Mouse (Mus musculus) right cerebral cortex, postnatal 25 days (tissue): Measurements from ENCODE around the gene Kpna6.

Experiments
- DNase-seq: peaks from one replicate; pipeline ENCODE4 v3.0.0; 2022

Gene Kpna6

DNA sequence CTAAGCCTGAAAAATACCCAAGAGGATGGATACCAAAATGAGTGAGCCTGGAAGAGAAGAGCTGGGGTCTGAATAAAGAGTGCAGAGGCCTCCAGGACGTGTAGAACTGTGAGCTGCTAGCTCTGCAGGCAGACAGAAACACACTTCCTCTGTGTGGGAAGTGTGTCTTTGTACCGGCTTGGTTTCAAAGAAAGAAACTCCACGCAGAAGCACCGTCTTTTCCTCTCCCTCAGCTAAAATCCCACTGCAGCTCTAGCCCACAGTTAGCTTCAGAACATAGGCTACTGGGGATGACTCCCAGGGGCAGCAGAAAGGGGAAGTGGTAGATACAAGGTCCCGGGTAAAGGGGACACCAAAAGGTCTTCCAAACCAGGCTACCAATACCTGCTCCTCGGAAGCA, 27.4 kb downstream of the Kpna6 start:
- no peak for DNase-seq

DNA sequence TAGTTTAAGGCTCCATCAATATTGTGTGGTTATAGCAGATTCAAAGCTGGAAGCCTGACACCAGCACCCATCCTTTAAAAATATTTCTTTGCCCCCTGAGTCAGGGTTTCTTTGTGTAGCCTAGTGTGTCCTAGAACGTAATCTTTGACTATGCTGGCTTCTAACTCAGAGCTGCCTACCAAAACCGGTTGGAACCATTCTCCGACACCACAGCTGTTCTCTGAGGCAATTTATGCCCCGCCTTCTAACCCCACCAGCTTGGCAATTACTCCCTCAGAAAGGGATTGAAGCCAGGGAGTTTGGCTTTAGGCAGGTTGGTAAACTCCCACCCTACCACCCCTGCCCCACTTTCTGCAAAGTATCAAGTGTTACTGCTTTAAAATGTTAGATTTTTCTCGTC, 30.8 kb downstream of the Kpna6 start:
- no peak for DNase-seq

DNA sequence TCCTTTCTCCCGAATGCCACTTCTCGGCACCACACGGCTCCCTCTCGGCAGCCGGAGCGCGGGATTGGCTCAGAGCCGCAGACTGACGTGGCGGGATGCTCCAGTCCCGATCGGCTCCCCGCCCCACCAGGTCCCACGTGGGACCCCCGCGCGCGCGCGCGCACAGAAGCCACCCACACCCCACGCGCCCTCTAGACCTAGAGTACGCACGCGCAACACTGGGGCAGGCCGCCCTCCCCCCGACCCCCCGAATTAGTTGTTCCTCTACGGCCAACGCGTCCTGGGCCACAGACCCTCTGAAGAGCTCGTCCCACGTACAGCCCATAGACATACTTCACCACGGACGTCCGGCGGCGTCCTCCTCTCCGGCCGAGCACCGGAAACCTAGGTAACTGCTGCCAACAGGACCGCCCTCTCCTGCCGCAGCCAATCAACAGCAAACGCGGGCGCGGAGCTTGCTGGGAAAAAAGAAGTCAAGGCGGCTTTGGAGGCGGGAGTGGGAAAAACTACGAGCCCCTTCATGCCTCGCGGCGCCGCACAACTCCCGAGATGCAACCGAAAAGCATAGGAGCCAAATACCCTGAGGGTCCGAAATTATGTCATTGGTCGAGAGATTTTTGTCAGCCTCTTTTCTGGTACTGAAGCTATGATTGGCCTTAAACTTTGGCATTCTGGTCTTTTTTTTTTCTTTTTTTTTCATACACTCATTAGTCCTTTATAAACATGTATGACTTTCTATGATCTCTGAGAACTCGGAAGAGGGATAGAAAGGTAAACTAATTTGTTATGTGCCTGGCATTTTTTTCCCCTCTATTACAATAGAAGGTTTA, 31.7 kb downstream of the Kpna6 start, which contains the start of gene Txlna:
TSS of gene Txlna (minus strand) at position 428 of the 830 bp plus-strand sequence.
- peak; percentile 96 for DNase-seq

DNA sequence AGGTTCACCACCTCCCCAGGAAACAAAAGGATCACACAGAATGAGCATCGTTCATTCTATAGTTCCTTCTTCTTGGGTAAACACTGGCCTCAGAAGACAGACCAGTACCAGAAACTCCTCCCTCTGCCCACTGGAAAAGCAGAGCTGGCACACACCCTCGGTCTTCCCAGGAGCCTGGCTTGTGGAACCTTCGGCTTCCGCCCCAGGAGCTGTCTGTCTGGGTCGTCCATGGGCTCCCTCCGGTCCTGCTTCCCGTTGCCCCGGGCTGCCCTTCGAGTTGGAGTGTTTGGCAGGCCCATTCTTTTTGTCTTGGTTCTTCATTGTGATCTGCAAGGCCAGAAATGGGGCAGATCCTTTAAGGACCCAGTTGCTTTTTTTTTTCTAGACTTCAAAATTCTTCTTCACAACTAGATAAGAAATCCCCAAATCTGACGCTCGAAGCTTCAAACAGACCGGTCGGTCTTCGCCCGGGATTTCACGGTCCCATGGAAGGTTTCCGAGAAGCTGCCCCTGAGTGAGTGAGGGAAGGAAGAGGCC, 32.4 kb downstream of the Kpna6 start:
- DNase-seq, result no peak

DNA sequence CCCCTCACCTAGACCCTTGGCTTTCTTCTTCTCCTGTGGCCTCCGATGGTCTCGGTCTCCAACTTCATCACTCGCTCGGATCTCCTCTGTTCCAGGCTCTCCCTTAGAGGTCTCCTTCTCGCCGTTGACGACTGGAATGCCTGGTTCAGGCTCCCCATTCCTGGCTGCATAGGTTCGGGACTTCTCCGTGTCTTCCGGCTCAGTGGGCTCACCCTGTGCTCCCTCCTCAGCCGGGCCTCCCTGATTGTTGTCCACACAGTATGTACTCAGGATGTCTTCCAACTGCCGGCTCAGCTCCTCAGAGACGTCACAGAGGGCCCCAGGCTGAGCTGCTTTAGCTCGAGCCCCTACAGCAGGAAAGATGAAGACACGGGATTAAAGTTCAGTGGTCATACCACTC, 33.3 kb downstream of the Kpna6 start:
- no peak for DNase-seq

DNA sequence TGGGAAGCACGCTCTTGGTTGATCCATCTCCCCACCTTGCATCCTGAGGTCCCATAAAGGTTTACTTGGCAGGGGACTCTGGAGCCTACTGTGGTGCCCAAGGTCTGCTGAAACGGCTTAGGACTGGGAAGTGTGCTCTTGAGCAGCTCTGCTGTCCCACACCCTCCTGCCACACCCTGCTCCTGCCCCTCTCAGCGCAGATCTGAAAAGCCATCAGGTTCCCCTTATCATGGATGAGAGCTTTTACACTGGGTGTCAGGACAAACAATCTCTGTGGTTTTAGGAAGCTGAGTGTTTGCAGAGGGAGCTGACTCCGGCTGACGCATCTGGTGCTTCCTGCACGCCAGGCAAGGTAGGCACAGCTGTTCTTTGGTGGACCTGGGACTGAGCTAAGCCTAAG, 38.7 kb downstream of the Kpna6 start:
- DNase-seq, result no peak

DNA sequence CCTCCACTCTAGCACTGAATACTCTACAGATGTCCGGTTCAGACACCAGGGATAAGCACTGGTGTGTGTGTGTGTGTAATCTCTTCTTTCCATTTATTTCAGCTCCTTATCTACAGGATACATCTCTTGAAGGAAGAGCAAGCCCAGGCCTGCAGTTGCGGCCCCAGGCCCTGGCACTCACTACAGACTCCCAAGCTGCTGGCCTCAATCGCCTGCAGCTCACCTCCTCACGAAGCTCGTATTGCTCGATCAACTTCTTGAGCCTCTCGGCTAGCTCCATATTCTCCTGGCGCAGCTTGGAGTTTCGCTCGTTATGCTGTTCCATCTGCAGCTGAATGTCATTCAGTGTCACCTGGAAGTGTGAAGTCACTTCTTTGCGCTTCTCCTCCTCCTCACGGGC, 40.7 kb downstream of the Kpna6 start:
- no peak for DNase-seq

DNA sequence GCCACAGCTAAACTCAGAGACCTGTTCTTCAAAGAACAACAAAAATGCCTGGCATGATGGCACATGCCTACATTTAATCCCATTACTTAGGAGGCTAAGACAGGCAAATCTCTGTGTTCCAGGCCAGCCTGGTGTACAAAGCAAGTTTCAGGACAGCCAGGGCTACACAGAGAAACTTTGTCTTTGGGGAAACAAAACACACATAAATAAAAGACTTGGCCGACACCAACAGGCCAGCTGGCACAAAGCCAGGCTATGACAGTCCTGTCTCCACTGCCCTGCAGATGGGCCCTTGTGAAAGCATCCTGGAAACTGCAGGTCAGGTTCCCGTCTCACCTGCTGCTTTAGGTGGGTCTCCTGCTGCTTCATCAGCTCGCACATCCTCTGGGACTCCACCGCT, 41.6 kb downstream of the Kpna6 start:
- no peak for DNase-seq

DNA sequence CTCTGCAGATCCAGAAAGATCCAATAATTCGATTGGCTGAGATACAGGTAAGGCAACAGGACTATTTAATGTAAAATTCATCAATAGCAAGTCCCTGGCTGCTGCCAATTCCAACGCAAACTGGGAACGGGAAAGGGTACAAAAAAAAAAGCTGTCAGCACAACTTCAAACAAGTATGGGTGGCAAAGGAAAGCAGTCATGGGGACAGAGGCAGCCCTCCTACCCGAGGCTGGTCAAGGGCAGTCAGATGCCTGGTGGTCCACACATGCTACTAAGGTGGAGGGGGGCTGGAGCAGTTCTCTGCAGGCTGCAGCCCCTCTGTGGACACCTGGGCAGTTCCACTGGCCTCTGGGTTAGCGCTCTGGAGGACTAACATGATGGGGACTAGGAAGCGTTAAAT, 46.5 kb downstream of the Kpna6 start:
- no peak for DNase-seq

DNA sequence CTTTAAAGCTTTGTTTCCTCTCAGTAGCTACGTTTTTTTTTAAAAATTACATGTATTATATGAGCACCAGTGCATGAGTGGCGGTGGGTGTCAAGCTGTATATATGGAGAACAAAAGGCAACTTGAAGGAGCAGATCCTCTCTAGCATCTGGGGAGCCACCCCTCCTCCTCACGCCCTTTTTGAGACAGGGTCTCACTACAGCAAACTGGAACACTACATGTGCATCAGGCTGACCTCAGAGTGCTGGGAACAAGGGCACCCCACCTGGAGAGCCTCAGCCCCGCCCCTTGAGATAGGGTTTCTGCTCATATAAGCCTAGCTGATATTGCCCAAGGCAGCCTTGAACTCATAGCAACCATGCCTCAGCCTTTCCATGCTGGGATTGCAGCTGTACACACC, 47.1 kb downstream of the Kpna6 start:
- DNase-seq, result no peak

DNA sequence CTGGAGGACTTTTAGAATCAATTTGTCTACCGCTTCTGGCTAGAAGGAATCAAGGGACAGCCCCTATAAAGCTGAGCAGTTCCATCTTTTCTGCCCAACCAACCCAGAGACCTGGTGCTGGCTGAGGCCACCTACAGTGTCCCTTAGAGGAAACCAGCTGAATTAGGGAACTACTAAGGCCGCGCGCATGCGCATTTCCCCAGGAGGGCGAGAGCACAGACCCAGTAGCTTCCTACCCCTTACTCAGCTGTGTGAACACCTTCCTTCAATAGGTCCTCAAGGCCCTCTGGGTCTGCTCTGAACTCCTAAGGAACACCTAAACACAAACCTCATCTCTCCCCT, 47.6 kb downstream of the Kpna6 start:
- no peak for DNase-seq

DNA sequence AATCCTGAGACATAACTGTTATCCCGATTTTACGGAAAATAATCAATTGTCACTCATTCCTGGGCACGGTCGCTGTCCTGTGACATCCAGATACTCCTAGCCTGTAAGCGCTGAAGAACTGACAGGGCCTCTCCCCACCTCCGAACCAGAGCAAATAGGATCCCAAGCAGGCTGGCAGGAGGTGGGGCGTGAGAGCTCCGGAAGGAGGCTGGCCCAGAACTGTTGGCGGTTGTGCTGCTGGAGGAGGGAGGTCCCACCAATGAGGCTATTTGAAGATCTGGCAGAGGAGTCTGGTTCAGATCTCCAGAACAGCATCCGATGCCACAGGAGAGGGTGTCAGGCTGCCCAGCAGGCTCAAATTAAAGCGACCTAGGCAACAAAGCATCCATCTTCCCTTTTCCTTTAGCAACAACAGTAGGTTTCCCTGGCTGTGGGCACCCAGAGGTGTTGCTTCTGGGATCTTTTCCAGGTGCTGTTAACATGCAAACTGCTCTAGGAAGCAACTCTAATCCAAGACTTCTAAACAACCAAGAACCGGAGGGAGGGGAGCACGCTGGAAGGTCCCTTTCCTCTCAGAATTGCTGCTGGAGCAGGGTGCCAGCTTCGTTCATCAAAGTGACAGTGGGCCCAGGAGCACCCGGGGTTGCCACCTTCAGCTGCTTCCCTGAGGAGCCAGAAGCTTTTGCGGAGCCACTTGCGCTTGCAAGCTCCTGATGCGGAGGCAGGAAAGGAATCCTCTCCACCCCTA, 48.1 kb downstream of the Kpna6 start:
- peak; percentile 88 for DNase-seq

DNA sequence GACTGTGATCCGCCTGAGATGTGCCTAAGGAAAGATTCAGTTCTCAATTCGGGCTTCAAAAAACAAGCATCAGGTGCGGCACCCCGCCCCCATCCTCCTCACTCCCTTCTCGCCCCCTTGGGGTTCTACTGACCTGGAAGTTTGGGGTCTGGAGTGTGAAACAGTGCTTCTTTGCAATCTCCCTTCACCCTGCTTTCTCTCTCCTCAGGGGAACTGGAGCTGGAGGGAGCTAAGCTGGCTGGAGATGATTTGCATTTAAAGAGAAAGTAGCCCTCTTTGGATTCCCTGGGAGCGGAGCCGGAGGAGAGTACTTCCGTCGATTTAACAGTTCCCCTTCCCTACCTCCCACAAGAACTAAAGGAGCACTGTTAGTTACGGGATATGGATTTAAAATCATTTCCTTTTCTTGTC, 48.9 kb downstream of the Kpna6 start, which contains the start of gene Ccdc28b:
TSS of gene Ccdc28b (minus strand) at position 267 of the 411 bp plus-strand sequence.
- peak; percentile 59 for DNase-seq

DNA sequence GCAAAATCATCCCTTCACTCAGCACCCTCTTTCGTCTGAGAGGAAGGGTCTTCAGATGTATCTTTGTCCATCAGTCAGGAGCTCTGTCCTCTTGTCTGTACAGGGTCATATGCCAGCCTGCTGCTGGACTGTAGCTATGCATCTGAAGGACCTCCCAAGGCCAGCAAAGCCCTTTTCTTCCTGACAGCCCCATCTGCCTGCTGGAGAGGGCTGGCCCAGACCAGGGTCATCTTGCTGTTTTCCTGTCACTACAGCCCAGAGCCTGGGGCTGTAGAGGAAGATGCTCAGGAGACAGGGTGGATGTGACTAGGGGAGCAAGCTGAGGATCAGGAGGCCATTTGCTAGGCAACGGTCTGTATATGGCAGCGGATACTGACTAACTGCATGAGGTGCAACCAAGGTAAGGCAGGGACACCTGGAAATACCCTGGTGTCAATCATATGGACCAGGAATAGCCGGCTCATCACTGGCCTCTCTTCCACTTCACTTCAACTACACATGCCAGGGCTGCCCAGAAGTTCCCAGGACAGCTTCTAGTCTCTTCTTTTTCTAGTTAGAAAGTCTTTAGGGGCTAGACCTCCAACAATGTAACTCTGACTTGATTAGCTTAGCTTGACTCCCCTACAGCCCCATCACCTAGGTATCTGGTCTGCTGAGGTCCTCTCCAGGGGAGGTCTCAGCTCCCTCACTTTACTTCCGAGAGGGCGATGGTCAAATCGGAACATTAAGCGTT, 49.6 kb downstream of the Kpna6 start:
- DNase-seq, result no peak

DNA sequence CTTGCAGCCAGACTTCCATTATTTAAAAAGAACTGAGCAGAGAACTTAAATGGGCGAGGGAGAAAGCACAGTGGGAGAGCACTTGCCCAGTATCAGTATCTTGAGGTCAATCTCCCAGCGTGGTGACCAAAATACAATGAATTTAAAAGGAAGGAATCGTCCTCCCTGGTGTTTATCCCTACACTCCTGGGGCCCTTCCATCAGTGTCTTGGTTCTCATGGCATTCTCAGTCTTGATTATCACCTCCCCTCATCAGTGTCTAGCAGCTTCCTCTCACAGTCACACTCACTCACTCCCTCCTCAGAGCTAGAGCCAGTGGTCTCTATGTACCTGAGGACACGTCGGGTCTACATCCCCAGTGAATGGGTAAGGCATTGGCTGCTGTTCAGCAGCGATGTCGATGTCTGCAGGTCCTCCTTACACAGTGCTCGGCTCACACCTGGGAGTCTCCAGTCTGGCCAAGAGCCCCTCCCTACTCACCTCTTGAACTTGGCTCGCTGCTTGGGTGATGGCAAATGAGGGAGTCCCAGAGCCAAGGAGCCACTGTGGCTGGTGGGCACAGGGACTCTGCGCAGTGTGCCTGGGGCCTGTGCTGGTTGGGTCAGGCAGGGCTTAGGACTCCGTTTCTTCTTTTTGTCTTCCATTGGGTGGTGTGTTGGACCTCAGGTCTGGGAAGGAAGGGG, 50.3 kb downstream of the Kpna6 start:
- DNase-seq, result no peak

DNA sequence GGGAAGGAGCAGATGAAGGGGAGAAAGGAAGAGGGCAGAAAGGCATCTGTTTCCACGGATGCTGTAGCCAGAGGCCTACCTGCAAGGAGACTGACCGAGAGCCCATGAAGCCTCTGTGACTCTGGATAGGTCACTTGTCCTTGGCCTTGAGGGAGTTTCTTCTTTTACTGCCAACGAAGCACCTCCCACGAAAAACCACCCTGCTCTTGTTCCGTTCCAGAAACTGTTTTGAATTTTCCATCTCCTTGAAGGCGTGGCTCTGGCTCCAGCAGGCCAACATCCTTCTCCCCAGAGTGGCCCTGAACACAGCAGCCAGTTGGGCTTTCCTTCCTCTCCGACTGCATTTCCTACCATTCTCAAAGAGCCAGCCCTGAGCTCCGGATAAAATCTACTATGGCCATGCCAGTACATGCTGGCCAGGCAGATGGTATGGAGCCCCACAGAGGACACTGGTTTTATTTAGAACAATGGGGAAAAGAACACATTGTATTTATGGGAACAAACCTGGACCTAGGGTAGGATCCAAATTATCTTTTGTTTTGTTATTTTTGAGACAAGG, 51.2 kb downstream of the Kpna6 start:
- DNase-seq, result no peak

DNA sequence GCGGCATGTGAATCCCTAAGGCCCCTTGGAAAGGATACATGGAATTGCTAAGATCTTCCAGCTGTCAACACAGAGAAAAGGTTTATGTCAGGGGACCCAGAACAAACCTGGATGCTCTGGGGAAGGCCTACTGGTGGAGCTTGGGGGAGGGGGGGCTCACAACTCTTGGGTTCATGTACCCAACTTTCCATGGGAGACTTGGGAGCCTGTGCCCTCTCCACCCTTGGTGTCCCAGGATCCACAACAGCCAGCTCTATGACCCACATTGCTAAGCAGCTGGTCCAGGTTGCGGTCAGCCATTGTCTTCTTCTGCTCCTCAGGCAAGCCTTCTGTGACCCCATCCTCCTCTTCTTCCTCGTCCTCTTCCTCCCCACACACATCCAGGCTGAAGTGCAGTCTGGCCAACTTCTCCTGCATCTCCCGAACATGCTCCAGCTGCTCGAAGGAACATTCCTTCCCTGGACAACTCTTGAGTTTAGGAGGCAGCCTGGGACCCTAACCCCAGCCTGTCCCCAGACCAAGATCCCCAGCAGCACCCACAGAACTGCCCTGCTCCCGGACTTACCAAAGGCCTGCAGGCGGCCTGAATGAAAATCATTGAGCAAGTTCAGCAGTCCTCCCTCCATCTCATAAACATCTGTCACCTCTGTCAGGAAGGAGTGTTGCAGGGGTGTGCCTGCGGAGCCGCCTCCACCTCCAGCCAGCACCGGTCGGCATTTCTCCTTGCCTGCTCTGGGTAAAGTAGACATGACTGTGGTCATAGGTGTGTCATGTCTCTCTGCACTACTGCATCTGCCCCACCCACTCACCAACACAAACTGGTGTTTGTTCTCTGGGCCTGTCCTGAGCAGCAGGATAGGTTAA, 51.9 kb downstream of the Kpna6 start:
- DNase-seq, result no peak

DNA sequence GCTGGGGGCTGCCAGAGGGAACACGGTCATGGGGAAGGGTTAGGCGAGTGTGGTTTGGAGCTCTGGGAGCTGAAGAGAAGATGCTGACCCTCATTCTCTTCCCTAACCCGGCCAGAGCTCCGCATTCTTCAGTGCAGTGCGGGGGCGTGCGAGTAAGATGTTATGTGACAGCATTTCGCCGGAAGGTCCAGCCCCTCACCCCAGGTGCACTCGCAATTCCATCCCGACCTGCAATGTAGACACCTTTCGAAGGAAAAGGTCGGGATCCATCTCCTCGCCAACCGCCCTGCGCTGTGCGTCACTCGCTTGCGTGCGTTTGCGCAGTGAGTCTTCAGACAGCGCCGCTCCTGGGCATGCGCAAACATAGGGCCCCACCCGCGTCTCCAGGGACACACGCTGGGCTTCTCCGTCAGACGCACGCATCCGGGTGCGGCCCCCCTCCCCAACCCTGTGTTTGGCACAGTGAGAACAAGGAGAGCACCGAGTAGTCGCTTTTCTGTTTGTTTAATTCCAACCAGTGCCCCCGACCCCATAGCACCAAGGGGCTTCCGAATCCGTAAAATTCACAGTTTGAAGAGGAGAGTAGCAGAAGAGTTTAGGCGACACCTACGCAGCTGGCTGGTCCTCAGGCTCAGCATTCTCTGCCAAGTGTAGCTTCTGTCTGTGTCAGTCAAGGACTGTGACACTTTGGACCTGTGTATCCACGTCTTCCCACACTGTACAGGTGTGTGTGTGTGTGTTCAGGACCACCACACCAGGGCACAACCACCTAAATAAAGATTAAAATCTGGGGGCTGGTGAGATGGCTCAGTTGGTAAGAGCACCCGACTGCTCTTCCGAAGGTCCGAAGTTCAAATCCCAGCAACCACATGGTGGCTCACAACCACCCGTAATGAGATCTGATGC, 53.5 kb downstream of the Kpna6 start, which contains the start of gene Iqcc:
TSS of gene Iqcc (minus strand) at position 314 of the 906 bp plus-strand sequence.
- DNase-seq, result peak; percentile 96

DNA sequence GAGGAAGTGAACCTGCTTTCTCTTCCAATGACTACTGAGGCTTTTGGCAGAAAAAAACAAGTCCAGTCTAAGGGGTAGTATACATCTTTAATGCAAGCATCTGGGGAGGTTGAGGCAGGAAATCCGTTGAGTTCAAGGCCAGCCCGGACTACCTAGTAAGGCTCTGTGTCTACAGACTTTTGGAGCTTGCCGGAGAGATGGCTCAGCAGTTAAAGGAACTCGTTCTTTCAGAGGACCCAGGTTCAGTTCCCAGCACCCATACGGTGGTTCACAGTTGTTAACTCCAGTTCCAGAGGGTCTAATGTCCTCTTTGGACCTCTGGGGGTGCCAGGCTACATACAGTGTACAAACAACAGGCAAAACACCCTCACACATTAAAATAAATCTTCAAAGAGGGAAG, 54.5 kb downstream of the Kpna6 start:
- DNase-seq, result no peak

DNA sequence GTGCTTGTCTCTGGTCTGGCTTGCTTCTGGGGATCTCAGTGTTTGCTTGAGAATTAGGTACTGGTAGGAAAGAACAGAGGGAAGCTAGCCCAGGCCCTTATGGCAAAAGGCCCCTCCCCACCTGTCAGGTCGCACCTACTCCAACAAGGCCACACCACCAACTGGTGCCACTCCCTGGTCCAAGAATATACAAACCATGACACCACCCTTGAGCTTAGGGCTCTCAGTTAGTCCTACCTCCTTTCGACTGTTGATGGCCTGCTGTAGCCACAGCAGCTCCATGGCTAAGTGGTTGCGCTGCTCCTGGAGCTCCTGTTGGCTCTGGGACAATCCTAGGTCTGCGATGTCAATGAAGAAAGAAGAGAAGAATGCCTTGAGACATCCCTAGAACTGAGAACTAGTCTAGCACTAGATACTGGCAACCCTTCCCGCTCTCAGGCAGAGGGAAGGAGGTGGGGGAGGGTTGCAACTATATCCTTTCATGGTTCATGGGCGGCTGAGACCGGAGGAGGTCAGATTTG, 55.4 kb downstream of the Kpna6 start:
- DNase-seq, result no peak
